Mouse (Mus musculus): ENCODE results near the gene Cdr2. TPM values are rescaled to one million over a fixed set of nuclear protein-coding genes. Genes with fewer than 3 reads are reported as not detected.
"Not testable (repeated sequence)": the region's sequence is repeated elsewhere in the genome, so short reads cannot be mapped to it uniquely, and the experiment has no call there.

Gene Cdr2
- polyA plus RNA-seq, 1 experiment from 2014 or later, result 18.7 TPM

DNA sequence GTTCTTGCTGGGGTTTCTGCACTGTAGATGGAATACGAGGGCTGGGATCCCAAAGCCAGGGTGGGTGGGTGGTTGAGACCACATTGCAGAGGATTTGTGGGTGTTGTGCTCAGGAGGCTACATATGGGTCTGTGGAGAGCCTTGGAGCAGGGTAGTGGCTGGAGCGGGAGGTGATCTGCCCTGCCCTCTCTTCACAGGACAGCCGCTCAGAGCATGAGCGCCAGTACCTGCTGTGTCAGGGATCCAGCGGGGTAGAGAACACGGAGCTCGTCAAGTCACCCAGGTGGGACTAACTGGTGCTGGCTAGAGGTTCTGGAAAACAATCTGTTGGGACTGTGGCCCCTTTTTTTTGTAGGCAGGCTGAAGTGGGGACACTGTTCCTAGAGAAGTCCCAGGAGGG is 49.0 kb downstream of the Cdr2 start:
- no peaks in the 10 kb centered on the region for H3K27me3 ChIP-seq (ENCODE audit: control insufficient read depth, insufficient read depth, low read length)
- peaks cover 42% of the 10 kb centered on the region for H3K36me3 ChIP-seq (ENCODE audit: control insufficient read depth, insufficient read depth, low read length)
- H3K27ac ChIP-seq (ENCODE audit: low read depth, low read length), result no peak overlapping the region
- WGBS, result 93% methylated on average over 7 of the region's 7 CpGs
- no peak overlapping the region for H3K4me2 ChIP-seq (ENCODE audit: low read depth, low read length)
- no peak for ATAC-seq (ENCODE audit: low read depth)
- H3K4me3 ChIP-seq (ENCODE audit: low read depth, low read length), result no peak overlapping the region
- H3K9ac ChIP-seq (replicated peaks; ENCODE audit: low read depth, low read length), result no peak overlapping the region
- H3K9me3 ChIP-seq (ENCODE audit: control insufficient read depth, low read length), result no peaks in the 10 kb centered on the region
- H3K4me1 ChIP-seq (ENCODE audit: control insufficient read depth, insufficient read depth, low read length), result no peaks in the 10 kb centered on the region

DNA sequence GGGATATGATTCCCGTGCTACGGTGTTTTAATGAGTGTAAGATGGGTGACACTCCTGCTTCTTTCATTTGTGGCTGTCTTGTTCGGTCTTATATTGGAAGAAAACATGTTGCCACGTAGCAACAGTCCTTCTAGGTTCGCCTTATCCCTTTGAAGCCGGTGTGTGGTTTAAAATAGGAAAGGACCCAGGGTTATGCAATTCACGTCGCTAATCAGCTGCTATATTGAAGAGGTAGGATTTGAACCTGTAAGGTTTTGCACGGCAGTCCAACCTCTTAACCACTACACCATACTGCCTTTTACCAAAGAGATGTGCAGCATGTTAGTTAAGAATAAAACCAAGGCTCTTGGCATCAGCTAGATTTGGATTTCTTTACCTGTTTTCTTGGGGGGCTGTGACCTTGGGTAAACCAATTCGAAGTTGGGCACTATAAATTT is 63.6 kb downstream of the Cdr2 start:
- H3K27me3 ChIP-seq (ENCODE audit: control insufficient read depth, insufficient read depth, low read length), result no peaks in the 10 kb centered on the region
- peak overlapping the region; percentile 73 for H3K27ac ChIP-seq (ENCODE audit: low read depth, low read length)
- peak overlapping the region; percentile 83 for H3K9ac ChIP-seq (replicated peaks; ENCODE audit: low read depth, low read length)
- peak; percentile 77 for ATAC-seq (ENCODE audit: low read depth)
- H3K36me3 ChIP-seq (ENCODE audit: control insufficient read depth, insufficient read depth, low read length), result no peaks in the 10 kb centered on the region
- WGBS, result 7% methylated on average over 10 of the region's 10 CpGs
- H3K4me3 ChIP-seq (ENCODE audit: low read depth, low read length), result peak overlapping the region; percentile 87
- H3K4me2 ChIP-seq (ENCODE audit: low read depth, low read length), result peak overlapping the region; percentile 66
- no peaks in the 10 kb centered on the region for H3K4me1 ChIP-seq (ENCODE audit: control insufficient read depth, insufficient read depth, low read length)
- no peaks in the 10 kb centered on the region for H3K9me3 ChIP-seq (ENCODE audit: control insufficient read depth, low read length)

DNA sequence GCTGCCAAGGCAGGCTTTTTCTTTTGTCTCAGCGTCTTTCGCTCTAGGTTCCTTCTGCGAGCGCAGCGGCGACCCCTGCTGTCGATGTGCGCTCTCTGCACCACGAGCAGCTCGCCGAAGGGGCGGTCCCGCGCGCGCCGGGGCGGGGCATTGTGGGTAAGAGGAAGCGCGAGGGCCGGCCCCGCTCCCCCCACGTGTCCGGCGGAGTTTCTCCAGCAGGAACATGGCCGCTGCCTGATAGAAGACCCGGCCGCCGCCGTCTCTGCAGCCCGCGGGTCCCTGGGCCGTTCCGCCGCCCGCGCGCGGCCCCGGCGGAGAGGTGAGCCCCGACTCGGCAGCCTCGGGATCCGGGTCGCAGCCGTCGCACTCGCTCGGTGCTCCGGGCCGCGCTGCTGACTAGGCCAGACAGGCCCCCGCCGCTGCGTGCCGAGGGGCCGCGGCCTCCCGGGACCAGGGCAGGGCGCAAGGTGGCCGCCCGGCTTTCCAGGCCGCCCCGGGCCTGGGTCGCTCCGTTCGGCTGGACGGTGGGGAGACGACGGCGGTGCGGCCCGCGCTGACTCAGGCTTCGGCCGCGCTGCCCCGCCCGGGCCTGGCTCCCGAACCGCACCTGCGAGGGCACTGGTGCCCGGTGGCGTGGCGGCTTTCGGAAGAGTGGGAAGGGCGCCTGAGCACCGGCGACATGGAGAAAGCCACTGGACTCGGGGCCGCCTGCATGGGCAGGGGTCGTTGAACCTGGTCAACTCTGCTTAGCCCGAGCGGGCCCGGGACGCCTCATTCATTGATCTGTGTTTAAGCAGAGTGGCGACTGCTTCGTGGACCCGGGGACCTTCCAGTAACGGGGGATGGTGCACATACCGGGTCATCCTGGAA is 64.3 kb downstream of the Cdr2 start, which contains the start of gene Polr3e:
Gene Polr3e (plus strand): TSS at position 153 of the 870 bp plus-strand sequence.
- no peaks in the 10 kb centered on the region for H3K4me1 ChIP-seq (ENCODE audit: control insufficient read depth, insufficient read depth, low read length)
- under 1% methylated on average over 93 of the region's 102 CpGs for WGBS

DNA sequence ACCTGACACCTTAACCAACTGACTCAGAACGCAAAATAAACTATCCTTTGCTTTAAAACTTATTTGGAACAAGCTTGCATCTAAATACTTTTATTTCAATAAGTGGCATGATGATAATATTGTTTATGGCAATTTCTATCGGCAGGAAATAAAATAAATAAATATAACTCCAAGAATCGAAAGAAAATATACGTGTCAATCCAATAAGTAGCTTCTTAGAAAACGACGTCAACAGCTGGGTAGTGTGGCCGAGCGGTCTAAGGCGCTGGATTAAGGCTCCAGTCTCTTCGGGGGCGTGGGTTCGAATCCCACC is 64.9 kb downstream of the Cdr2 start:
- no peak for ATAC-seq (ENCODE audit: low read depth)

More for the DNA sequence above, 64.3 kb downstream of the Cdr2 start, which contains the start of gene Polr3e:
- H3K9me3 ChIP-seq (ENCODE audit: control insufficient read depth, low read length), result no peaks in the 10 kb centered on the region
- peak within 1 kb of the TSS; percentile 73 for H3K27ac ChIP-seq (ENCODE audit: low read depth, low read length)
- peak within 1 kb of the TSS; percentile 87 for H3K4me3 ChIP-seq (ENCODE audit: low read depth, low read length)
- H3K4me2 ChIP-seq (ENCODE audit: low read depth, low read length), result peak within 1 kb of the TSS; percentile 66
- no peaks in the 10 kb centered on the region for H3K36me3 ChIP-seq (ENCODE audit: control insufficient read depth, insufficient read depth, low read length)
- no peaks in the 10 kb centered on the region for H3K27me3 ChIP-seq (ENCODE audit: control insufficient read depth, insufficient read depth, low read length)
- H3K9ac ChIP-seq (replicated peaks; ENCODE audit: low read depth, low read length), result peak within 1 kb of the TSS; percentile 83
- ATAC-seq (ENCODE audit: low read depth), result peak; percentile 93

DNA sequence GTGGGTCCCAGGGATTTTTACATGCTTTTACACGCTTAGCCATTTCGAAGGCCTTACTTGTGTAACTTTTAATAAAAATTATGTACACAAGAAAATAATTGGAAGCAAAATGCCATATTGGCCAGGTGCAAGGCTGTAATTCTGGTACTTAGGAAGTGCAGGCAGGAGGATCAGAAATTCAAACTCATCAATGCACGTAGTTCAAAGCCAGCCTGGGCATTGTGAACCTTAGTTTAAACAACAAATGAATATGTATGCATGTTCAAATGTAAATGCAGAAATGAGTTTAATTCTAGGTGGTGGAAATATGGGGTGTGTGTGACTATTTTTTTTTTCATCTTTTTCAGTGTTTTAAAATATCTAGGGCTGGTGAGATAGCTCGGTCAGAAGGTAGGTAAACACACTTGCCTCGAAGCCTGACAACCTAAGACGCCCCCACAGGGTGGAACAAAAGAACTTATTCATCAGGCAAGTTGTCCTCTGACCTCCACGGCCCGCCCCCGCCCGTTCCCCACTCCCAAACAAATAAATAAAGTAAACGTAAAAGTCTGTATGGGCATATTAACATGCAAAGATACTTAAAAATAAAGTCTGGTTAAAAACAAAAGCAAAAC is 65.7 kb downstream of the Cdr2 start:
- WGBS, result 23% methylated on average over 11 of the region's 11 CpGs
- ATAC-seq (ENCODE audit: low read depth), result no peak
- Histone ChIP-seq H3K36me3 (ENCODE audit: control insufficient read depth, insufficient read depth, low read length) (no peaks in the 10 kb centered on the region), H3K27ac (ENCODE audit: low read depth, low read length) (no peak overlapping the region), H3K4me1 (ENCODE audit: control insufficient read depth, insufficient read depth, low read length) (no peaks in the 10 kb centered on the region), H3K9ac (replicated peaks; ENCODE audit: low read depth, low read length) (no peak overlapping the region), H3K27me3 (ENCODE audit: control insufficient read depth, insufficient read depth, low read length) (no peaks in the 10 kb centered on the region), H3K9me3 (ENCODE audit: control insufficient read depth, low read length) (no peaks in the 10 kb centered on the region), H3K4me3 (ENCODE audit: low read depth, low read length) (no peak overlapping the region), H3K4me2 (ENCODE audit: low read depth, low read length) (no peak overlapping the region)

More for the DNA sequence above, 64.9 kb downstream of the Cdr2 start:
- Histone ChIP-seq H3K4me2 (ENCODE audit: low read depth, low read length) (peak overlapping the region; percentile 27; the same call in 1 of the 2 replicates), H3K36me3 (ENCODE audit: control insufficient read depth, insufficient read depth, low read length) (no peaks in the 10 kb centered on the region), H3K9ac (replicated peaks; ENCODE audit: low read depth, low read length) (no peak overlapping the region), H3K9me3 (ENCODE audit: control insufficient read depth, low read length) (no peaks in the 10 kb centered on the region), H3K4me3 (ENCODE audit: low read depth, low read length) (peak overlapping the region; percentile 87), H3K27me3 (ENCODE audit: control insufficient read depth, insufficient read depth, low read length) (no peaks in the 10 kb centered on the region), H3K27ac (ENCODE audit: low read depth, low read length) (no peak overlapping the region), H3K4me1 (ENCODE audit: control insufficient read depth, insufficient read depth, low read length) (no peaks in the 10 kb centered on the region)
- WGBS, result 9% methylated on average over 12 of the region's 12 CpGs

DNA sequence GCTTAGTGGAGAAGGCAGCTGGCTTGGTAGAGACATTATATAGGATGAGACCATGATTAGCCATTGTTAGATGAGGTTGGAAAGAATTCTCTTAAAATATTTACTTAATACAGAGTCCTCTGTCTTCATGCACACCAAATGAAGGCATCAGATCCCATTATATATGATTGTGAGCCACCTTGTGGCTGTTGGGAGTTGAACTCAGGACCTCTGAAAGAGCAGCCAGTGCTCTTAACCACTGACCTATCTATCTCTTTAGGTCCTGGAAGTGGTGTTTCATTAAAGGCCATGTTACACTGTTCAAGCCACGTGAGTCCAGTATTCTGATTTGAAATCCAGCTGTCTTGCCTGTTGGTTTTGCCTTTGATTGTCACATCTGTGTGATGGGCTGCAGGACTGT is 68.8 kb downstream of the Cdr2 start:
- no peak overlapping the region for H3K27ac ChIP-seq (ENCODE audit: low read depth, low read length)

DNA sequence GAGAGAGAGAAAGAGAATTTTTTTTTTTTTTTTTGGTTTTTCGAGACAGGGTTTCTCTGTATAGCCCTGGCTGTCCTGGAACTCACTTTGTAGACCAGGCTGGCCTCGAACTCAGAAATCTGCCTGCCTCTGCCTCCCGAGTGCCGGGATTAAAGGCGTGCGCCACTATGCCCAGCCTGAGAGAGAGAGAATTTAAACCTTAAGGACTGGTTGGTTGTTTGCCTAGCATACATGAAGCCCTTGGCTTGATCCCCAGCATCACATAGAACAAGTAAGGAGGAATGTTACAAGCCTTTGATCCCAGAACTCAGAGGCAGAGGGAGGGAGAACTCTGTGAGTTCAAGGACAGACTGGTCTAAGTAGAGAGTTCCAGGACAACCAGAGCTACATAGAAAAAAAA is 70.8 kb downstream of the Cdr2 start:
- H3K9ac ChIP-seq (replicated peaks; ENCODE audit: low read depth, low read length); H3K27me3 ChIP-seq (ENCODE audit: control insufficient read depth, insufficient read depth, low read length); H3K9me3 ChIP-seq (ENCODE audit: control insufficient read depth, low read length); H3K4me2 ChIP-seq (ENCODE audit: low read depth, low read length); H3K36me3 ChIP-seq (ENCODE audit: control insufficient read depth, insufficient read depth, low read length); H3K4me1 ChIP-seq (ENCODE audit: control insufficient read depth, insufficient read depth, low read length); ATAC-seq (ENCODE audit: low read depth); H3K4me3 ChIP-seq (ENCODE audit: low read depth, low read length); H3K27ac ChIP-seq (ENCODE audit: low read depth, low read length): not testable (repeated sequence)
- 93% methylated on average over 6 of the region's 6 CpGs for WGBS

More for the DNA sequence above, 68.8 kb downstream of the Cdr2 start:
- Histone ChIP-seq H3K9me3 (ENCODE audit: control insufficient read depth, low read length) (no peaks in the 10 kb centered on the region), H3K4me2 (ENCODE audit: low read depth, low read length) (no peak overlapping the region), H3K36me3 (ENCODE audit: control insufficient read depth, insufficient read depth, low read length) (no peaks in the 10 kb centered on the region), H3K9ac (replicated peaks; ENCODE audit: low read depth, low read length) (no peak overlapping the region), H3K27me3 (ENCODE audit: control insufficient read depth, insufficient read depth, low read length) (no peaks in the 10 kb centered on the region), H3K4me3 (ENCODE audit: low read depth, low read length) (no peak overlapping the region), H3K4me1 (ENCODE audit: control insufficient read depth, insufficient read depth, low read length) (no peaks in the 10 kb centered on the region)
- ATAC-seq (ENCODE audit: low read depth), result no peak
- 45% methylated on average over 1 of the region's 1 CpGs for WGBS

DNA sequence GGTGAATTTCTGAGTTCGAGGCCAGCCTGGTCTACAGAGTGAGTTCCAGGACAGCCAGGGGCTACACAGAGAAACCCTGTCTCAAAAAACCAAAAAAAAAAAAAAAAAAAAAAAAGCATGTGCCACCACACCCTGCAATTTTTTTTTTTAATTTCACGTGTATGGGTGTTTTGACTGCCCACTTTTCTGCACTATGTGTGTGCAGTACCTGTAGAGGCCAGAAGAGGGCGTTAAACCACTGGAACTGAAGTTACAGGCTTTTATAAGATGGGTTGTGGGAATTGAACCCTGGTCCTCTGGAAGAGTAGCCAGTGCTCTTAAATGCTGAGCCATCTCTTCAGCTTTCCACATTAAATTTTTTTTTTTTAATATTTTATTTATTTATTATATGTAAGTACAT is 71.9 kb downstream of the Cdr2 start:
- H3K27ac ChIP-seq (ENCODE audit: low read depth, low read length); H3K4me1 ChIP-seq (ENCODE audit: control insufficient read depth, insufficient read depth, low read length); H3K9ac ChIP-seq (replicated peaks; ENCODE audit: low read depth, low read length); ATAC-seq (ENCODE audit: low read depth); H3K9me3 ChIP-seq (ENCODE audit: control insufficient read depth, low read length); H3K36me3 ChIP-seq (ENCODE audit: control insufficient read depth, insufficient read depth, low read length); H3K27me3 ChIP-seq (ENCODE audit: control insufficient read depth, insufficient read depth, low read length); H3K4me3 ChIP-seq (ENCODE audit: low read depth, low read length); H3K4me2 ChIP-seq (ENCODE audit: low read depth, low read length): not testable (repeated sequence)
- WGBS, result 67% methylated on average over 3 of the region's 3 CpGs

Measured in neural tube, embryonic 14.5 days (tissue).